Mouse (Mus musculus): ENCODE data around the gene Cryba4.
A peak's percentile ranks its signal among the peaks of the same experiment; 100 is the strongest.

The Cryba4 gene

GRCm38 (mm10) chr5:112266011-112266777, 13.9 kb upstream of the Cryba4 start:
- no peak for DNase-seq (ENCODE audit: extremely low spot score, low spot score)

- peak; percentile 47 for DNase-seq (ENCODE audit: extremely low spot score, low spot score)
Observed at GRCm38 (mm10) chr5:112265515-112265914, 13.2 kb upstream of the Cryba4 start.

GRCm38 (mm10) chr5:112265110-112265509, 12.8 kb upstream of the Cryba4 start:
- no peak for DNase-seq (ENCODE audit: extremely low spot score, low spot score)

- no peak for DNase-seq (ENCODE audit: extremely low spot score, low spot score)
Observed at GRCm38 (mm10) chr5:112264099-112264498, 11.8 kb upstream of the Cryba4 start.

GRCm38 (mm10) chr5:112260818-112261217, 8.5 kb upstream of the Cryba4 start:
- DNase-seq (ENCODE audit: extremely low spot score, low spot score), result no peak

GRCm38 (mm10) chr5:112259862-112260650, 7.7 kb upstream of the Cryba4 start:
- DNase-seq (ENCODE audit: extremely low spot score, low spot score), result no peak

GRCm38 (mm10) chr5:112257896-112258295, 5.6 kb upstream of the Cryba4 start:
- DNase-seq (ENCODE audit: extremely low spot score, low spot score), result no peak

GRCm38 (mm10) chr5:112256457-112256856, 4.1 kb upstream of the Cryba4 start:
- DNase-seq (ENCODE audit: extremely low spot score, low spot score), result no peak

GRCm38 (mm10) chr5:112255426-112255825, 3.1 kb upstream of the Cryba4 start, which contains the start of gene Crybb1:
TSS of gene Crybb1 (plus strand) at chr5:112255815.
- no peak for DNase-seq (ENCODE audit: extremely low spot score, low spot score)

- DNase-seq (ENCODE audit: extremely low spot score, low spot score), result no peak
Observed at GRCm38 (mm10) chr5:112254282-112254806, 2.0 kb upstream of the Cryba4 start.

GRCm38 (mm10) chr5:112253169-112253568, 851 bp upstream of the Cryba4 start:
- DNase-seq (ENCODE audit: extremely low spot score, low spot score), result no peak

GRCm38 (mm10) chr5:112249106-112249505, 3.2 kb downstream of the Cryba4 start:
- DNase-seq (ENCODE audit: extremely low spot score, low spot score), result no peak

- no peak for DNase-seq (ENCODE audit: extremely low spot score, low spot score)
Observed at GRCm38 (mm10) chr5:112247399-112247798, 4.9 kb downstream of the Cryba4 start.

- DNase-seq (ENCODE audit: extremely low spot score, low spot score), result no peak
Observed at GRCm38 (mm10) chr5:112244890-112245615, 7.3 kb downstream of the Cryba4 start.

GRCm38 (mm10) chr5:112244275-112244562, 8.1 kb downstream of the Cryba4 start:
- DNase-seq (ENCODE audit: extremely low spot score, low spot score), result no peak

GRCm38 (mm10) chr5:112243539-112244274, 8.6 kb downstream of the Cryba4 start:
- DNase-seq (ENCODE audit: extremely low spot score, low spot score), result no peak

- no peak for DNase-seq (ENCODE audit: extremely low spot score, low spot score)
Observed at GRCm38 (mm10) chr5:112243041-112243440, 9.3 kb downstream of the Cryba4 start.

GRCm38 (mm10) chr5:112242361-112242778, 9.9 kb downstream of the Cryba4 start:
- no peak for DNase-seq (ENCODE audit: extremely low spot score, low spot score)

GRCm38 (mm10) chr5:112241849-112242248, 10.5 kb downstream of the Cryba4 start:
- no peak for DNase-seq (ENCODE audit: extremely low spot score, low spot score)

- peak; percentile 93 for DNase-seq (ENCODE audit: extremely low spot score, low spot score)
Observed at GRCm38 (mm10) chr5:112240761-112241160, 11.6 kb downstream of the Cryba4 start.

Data from neural tube, embryonic 10.5 days (tissue).